ENCODE assay signal across 13 mouse cellular contexts in genomic region chr1:45860349-45860748, GRCm38 (mm10). TPM values are rescaled to one million over a fixed set of nuclear protein-coding genes. Genes with fewer than 3 reads are reported as not detected.
DNase-seq lines count a peak whose midpoint lies in the region; ATAC-seq and TF ChIP-seq lines count a peak whose summit lies in the region.
"Had no signal": no experiment of that assay in that cellular context is flagged by ENCODE, and none has a peak within 500 bp of the region (broad histone marks: within the 10 kb centered on the region; RNA-seq: fewer than 3 reads in every experiment).

No protein-coding gene starts in this region.

- 12% methylated on average over 5 of the region's 5 CpGs for WGBS in kidney, adult 2 months
- 49% methylated on average over 5 of the region's 5 CpGs for WGBS in kidney, embryonic 16.5 days
- WGBS in embryonic facial prominence, embryonic 15.5 days: 13% methylated on average over 5 of the region's 5 CpGs
- WGBS in liver, embryonic 16.5 days (ENCODE audit: insufficient replicate concordance): 25% methylated on average over 5 of the region's 5 CpGs

- no peak for TF ChIP-seq POLR2A in kidney, adult 2 months (IDR thresholded peaks at IDR 0.05; ENCODE audit: low read depth, low read length)
- no peak for TF ChIP-seq POLR2A in CH12.LX (IDR thresholded peaks at IDR 0.05; ENCODE audit: low read depth, low read length)

- TF ChIP-seq EP300 in CH12.LX (IDR thresholded peaks at IDR 0.05; ENCODE audit: low read length): no peak

- H3K36me3 ChIP-seq in kidney, adult 2 months (ENCODE audit: control insufficient read depth, insufficient read depth, low read length): no peaks in the 10 kb centered on the region
- H3K36me3 ChIP-seq in kidney, embryonic 16.5 days (ENCODE audit: insufficient read depth, low read length): no peaks in the 10 kb centered on the region
- no peaks in the 10 kb centered on the region for H3K36me3 ChIP-seq in CH12.LX (replicated peaks in 1 of 2; ENCODE audit: control insufficient read depth in 1 of 2, insufficient read depth in 1 of 2, low read length in 1 of 2)
- H3K36me3 ChIP-seq in embryonic facial prominence, embryonic 15.5 days: no peaks in the 10 kb centered on the region
- H3K36me3 ChIP-seq in liver, embryonic 16.5 days (ENCODE audit: control insufficient read depth, insufficient read depth): no peaks in the 10 kb centered on the region
- H3K36me3 ChIP-seq: limb, embryonic 13.5 days had no signal

- no peak for TF ChIP-seq RAD21 in CH12.LX (IDR thresholded peaks at IDR 0.05; ENCODE audit: low read depth, low read length)

- dilution Hi-C loops in CH12.LX (cut with MboI; ENCODE audit: extremely low pct_ligation_motif_present, extremely low pct_unique_long_range_greater_than_20kb, low sequenced_read_pairs): no loop called here

- no peaks in the 10 kb centered on the region for H3K27me3 ChIP-seq in kidney, adult 2 months (replicated peaks; ENCODE audit: control insufficient read depth, insufficient read depth, low read length)
- H3K27me3 ChIP-seq in kidney, embryonic 16.5 days (ENCODE audit: insufficient read depth, low read length): no peaks in the 10 kb centered on the region
- no peaks in the 10 kb centered on the region for H3K27me3 ChIP-seq in CH12.LX (replicated peaks)
- no peaks in the 10 kb centered on the region for H3K27me3 ChIP-seq in embryonic facial prominence, embryonic 15.5 days
- no peaks in the 10 kb centered on the region for H3K27me3 ChIP-seq in liver, embryonic 16.5 days (ENCODE audit: control insufficient read depth, insufficient read depth, low read depth, low read length)
- H3K27me3 ChIP-seq: limb, embryonic 13.5 days; Patski had no signal

- intact Hi-C loops in left cerebral cortex, adult 2 months (cut with DNase I): no loop called here

- no peak overlapping the region for H3K4me2 ChIP-seq in kidney, embryonic 16.5 days (replicated peaks; ENCODE audit: low read depth, low read length)
- no peak overlapping the region; the same call in 1 of the 2 replicates for H3K4me2 ChIP-seq in CH12.LX (ENCODE audit: insufficient read depth, low read depth, poor library complexity, severe bottlenecking)
- no peak overlapping the region for H3K4me2 ChIP-seq in embryonic facial prominence, embryonic 15.5 days (replicated peaks)
- H3K4me2 ChIP-seq in liver, embryonic 16.5 days (ENCODE audit: low read depth, low read length): no peak overlapping the region
- H3K4me2 ChIP-seq: limb, embryonic 13.5 days had no signal

- peak; percentile 48 for DNase-seq in kidney, adult 2 months
- DNase-seq in CH12.LX (ENCODE audit: extremely low read depth): no peak
- no peak for DNase-seq in urinary bladder, adult 18-20 months (ENCODE audit: low spot score in 2 of 2)
- no peak for DNase-seq in thymus, postnatal 25 days
- DNase-seq in left cerebral cortex, adult 2 months (ENCODE audit: extremely low spot score in 1 of 2, low spot score in 2 of 2): no peak
- DNase-seq: cerebellum, adult 11 months had no signal

- no peak for TF ChIP-seq CTCF in kidney, adult 2 months (conservative IDR thresholded peaks at IDR 0.05; ENCODE audit: insufficient read depth, insufficient read length, low read depth, low read length)
- TF ChIP-seq CTCF in CH12.LX (conservative IDR thresholded peaks at IDR 0.05 in 1 of 2, IDR thresholded peaks at IDR 0.05 in 1 of 2; ENCODE audit: low read depth in 2 of 2, low read length in 2 of 2): no peak
- no peak for TF ChIP-seq CTCF in left cerebral cortex, adult 2 months (IDR thresholded peaks at IDR 0.05)

- H3K9ac ChIP-seq in kidney, embryonic 16.5 days (replicated peaks; ENCODE audit: low read length): no peak overlapping the region
- no peak overlapping the region for H3K9ac ChIP-seq in CH12.LX (ENCODE audit: insufficient read depth, low read depth)
- no peak overlapping the region for H3K9ac ChIP-seq in embryonic facial prominence, embryonic 15.5 days
- no peak overlapping the region for H3K9ac ChIP-seq in liver, embryonic 16.5 days (ENCODE audit: low read depth, low read length)
- H3K9ac ChIP-seq: limb, embryonic 13.5 days had no signal

- in situ Hi-C loops in CH12.LX (cut with MboI; ENCODE audit: low pct_ligation_motif_present, low pct_unique_long_range_greater_than_20kb, low sequenced_read_pairs): no loop called here

- no peaks in the 10 kb centered on the region for H3K79me2 ChIP-seq in CH12.LX (replicated peaks; ENCODE audit: control insufficient read depth, extremely low read depth, insufficient read depth, poor library complexity, severe bottlenecking)

- no peak for ATAC-seq in kidney, embryonic 16.5 days (ENCODE audit: low FRiP score, low TSS enrichment)
- no peak for ATAC-seq in embryonic facial prominence, embryonic 15.5 days (ENCODE audit: insufficient number of reproducible peaks, low FRiP score, low TSS enrichment, low read depth)
- ATAC-seq in liver, embryonic 16.5 days (ENCODE audit: low read depth): peak; percentile 50
- ATAC-seq: forebrain, embryonic 14.5 days; Patski had no signal

- H3K9me3 ChIP-seq in kidney, embryonic 16.5 days (ENCODE audit: low read length): no peaks in the 10 kb centered on the region
- H3K9me3 ChIP-seq in CH12.LX (replicated peaks; ENCODE audit: low read length): peaks cover 2% of the 10 kb centered on the region
- no peaks in the 10 kb centered on the region for H3K9me3 ChIP-seq in embryonic facial prominence, embryonic 15.5 days (replicated peaks)
- H3K9me3 ChIP-seq in liver, embryonic 16.5 days (replicated peaks; ENCODE audit: control insufficient read depth, low read length): peaks cover 3% of the 10 kb centered on the region; the same call in 1 of the 2 replicates
- H3K9me3 ChIP-seq: limb, embryonic 13.5 days had no signal

- no peak overlapping the region for H3K27ac ChIP-seq in kidney, adult 2 months (ENCODE audit: insufficient read depth, low read depth, low read length)
- H3K27ac ChIP-seq in kidney, embryonic 16.5 days (ENCODE audit: low read length): no peak overlapping the region
- no peak overlapping the region for H3K27ac ChIP-seq in CH12.LX (ENCODE audit: insufficient read depth, low read depth)
- 0 out of 2 replicates have a peak overlapping the region, but pooled peaks have one; percentile 19 for H3K27ac ChIP-seq in embryonic facial prominence, embryonic 15.5 days (replicated peaks)
- H3K27ac ChIP-seq in liver, embryonic 16.5 days (ENCODE audit: low read length): peak overlapping the region; percentile 59; the same call in 1 of the 2 replicates
- H3K27ac ChIP-seq in left cerebral cortex, adult 2 months: no peak overlapping the region
- H3K27ac ChIP-seq: limb, embryonic 13.5 days had no signal

- H3K4me3 ChIP-seq in kidney, adult 2 months (ENCODE audit: insufficient read depth, low read depth, low read length): no peak overlapping the region
- H3K4me3 ChIP-seq in kidney, embryonic 16.5 days (ENCODE audit: low read length): no peak overlapping the region
- no peak overlapping the region for H3K4me3 ChIP-seq in CH12.LX (replicated peaks in 1 of 3; ENCODE audit: low read depth in 2 of 3, low read length in 2 of 3, poor library complexity in 1 of 3)
- H3K4me3 ChIP-seq in embryonic facial prominence, embryonic 15.5 days (replicated peaks): no peak overlapping the region
- no peak overlapping the region for H3K4me3 ChIP-seq in liver, embryonic 16.5 days (ENCODE audit: low read depth, low read length)
- no peak overlapping the region for H3K4me3 ChIP-seq in left cerebral cortex, adult 2 months
- H3K4me3 ChIP-seq: limb, embryonic 13.5 days had no signal

- peaks cover 8% of the 10 kb centered on the region for H3K4me1 ChIP-seq in kidney, adult 2 months (ENCODE audit: control insufficient read depth, insufficient read depth, low read length)
- H3K4me1 ChIP-seq in kidney, embryonic 16.5 days (ENCODE audit: insufficient read depth, low read length): peaks cover 11% of the 10 kb centered on the region
- H3K4me1 ChIP-seq in CH12.LX (ENCODE audit: control insufficient read depth in 1 of 2, insufficient read depth in 2 of 2): peaks cover 0 to 24% of the 10 kb centered on the region in 2 experiments; a peak in 2 of 4 replicates
- peaks cover 20% of the 10 kb centered on the region for H3K4me1 ChIP-seq in embryonic facial prominence, embryonic 15.5 days
- H3K4me1 ChIP-seq in liver, embryonic 16.5 days (ENCODE audit: control insufficient read depth, low read depth, low read length): peaks cover 8% of the 10 kb centered on the region; the same call in 1 of the 2 replicates

TF ChIP-seq in CH12.LX, 34 proteins besides CTCF, POLR2A, EP300 and RAD21:
- peak; percentile 90 for TF ChIP-seq MAFK (IDR thresholded peaks at IDR 0.05; ENCODE audit: insufficient replicate concordance, low read length)
- TF ChIP-seq MXI1 (IDR thresholded peaks at IDR 0.05; ENCODE audit: low read depth, low read length): no peak
- no peak for TF ChIP-seq TBP (conservative IDR thresholded peaks at IDR 0.05; ENCODE audit: low read depth, low read length)
- TF ChIP-seq JUND (conservative IDR thresholded peaks at IDR 0.05; ENCODE audit: low read depth, low read length): no peak
- TF ChIP-seq ETS1 (conservative IDR thresholded peaks at IDR 0.05; ENCODE audit: low read depth, low read length): no peak
TF ChIP-seq in CH12.LX: peak in this region for 1.

RNA-seq across cellular contexts. Expression of gene Gm5269, which starts 29.7 kb away (rescaled TPM):
- polyA plus RNA-seq in kidney, adult 2 months (2012; rRNA removed): not detected in 2 replicates
- polyA plus RNA-seq in kidney, embryonic 16.5 days (2015; fragmentation: Nextera tagmentation; extraction: Ambion mirVana): not detected in 2 replicates
- total RNA-seq in CH12.LX (2012; rRNA removed): not detected in 2 replicates
- total RNA-seq in CH12.LX (2014; rRNA removed): not detected in 2 replicates
- polyA plus RNA-seq in CH12.LX (2012; ENCODE audit: insufficient read length, low read depth): 1.00 and 2.2 TPM in 2 replicates
- polyA plus RNA-seq in embryonic facial prominence, embryonic 15.5 days (2015; fragmentation: Nextera tagmentation; extraction: Ambion mirVana): not detected in 2 replicates
- polyA plus RNA-seq in liver, embryonic 16.5 days (2015; fragmentation: Nextera tagmentation; extraction: Ambion mirVana): 0.15 and 0.63 TPM in 2 replicates
- total RNA-seq in left cerebral cortex, adult 2 months (2021): not detected
- polyA plus RNA-seq: forebrain, embryonic 14.5 days; limb, embryonic 13.5 days; neural tube, embryonic 14.5 days; Patski had no signal

Comparison
In these comparisons a context has a peak if more than half of its experiments do, and no peak if none do; other contexts are left out.
1. H3K27ac ChIP-seq: peak in embryonic facial prominence, embryonic 15.5 days (single experiment) and liver, embryonic 16.5 days (single experiment); none in kidney, adult 2 months (single experiment), kidney, embryonic 16.5 days (single experiment), CH12.LX (single experiment) and left cerebral cortex, adult 2 months (single experiment).